Comparison of ENCODE assay signal across 22 mouse cellular contexts in the genomic region with DNA sequence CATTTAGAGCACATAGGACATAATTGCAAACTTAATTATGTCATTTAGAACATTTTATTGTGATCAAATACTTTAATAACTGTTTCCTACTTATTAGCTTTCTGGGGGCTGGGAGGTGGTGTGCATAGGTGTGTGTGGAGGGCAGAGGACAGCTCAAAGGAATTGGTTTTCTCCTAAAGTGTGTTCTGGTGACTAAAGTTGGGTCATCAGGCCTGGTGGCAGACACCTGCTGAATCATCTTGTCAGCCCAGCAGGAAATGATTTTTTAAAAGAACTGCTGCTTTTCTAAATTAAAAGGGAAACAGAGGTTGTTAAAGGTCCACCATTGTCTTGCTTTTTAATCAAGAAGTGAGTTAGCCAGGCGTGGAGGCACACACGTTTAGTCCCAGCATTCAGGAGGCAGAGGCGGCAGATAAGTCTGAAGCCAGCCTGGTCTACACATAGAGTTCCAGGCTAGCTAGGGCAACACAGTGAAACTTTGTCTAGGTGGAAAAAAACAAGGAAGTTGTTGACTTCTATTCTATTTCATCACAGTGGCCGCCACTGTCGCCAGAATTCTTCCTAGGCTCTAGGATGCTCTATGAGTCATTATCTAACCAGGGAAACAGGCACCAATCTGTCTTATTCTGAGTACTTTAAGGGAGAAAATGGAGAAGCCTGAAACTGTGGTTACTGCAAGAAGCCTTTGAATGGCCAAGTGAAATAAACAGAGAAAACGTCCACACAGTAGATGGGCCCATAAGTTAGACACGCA. TPM values are rescaled to one million over a fixed set of nuclear protein-coding genes. Genes with fewer than 3 reads are reported as not detected.
DNase-seq lines count a peak whose midpoint lies in the region; ATAC-seq and TF ChIP-seq lines count a peak whose summit lies in the region.
"Had no signal": no experiment of that assay in that cellular context is flagged by ENCODE, and none has a peak within 500 bp of the region (broad histone marks: within the 10 kb centered on the region; RNA-seq: fewer than 3 reads in every experiment).

No protein-coding gene starts in this region.

- CTCF ChIA-PET in Patski (lab: Charles Lee) = interaction anchor here (1.3 kb wide), 1 partner anchor 8 kb away, joined by 3 read pairs; no protein-coding TSS in a partner anchor

- 79% methylated on average over 7 of the region's 7 CpGs for WGBS in lung, postnatal 0 days
- 79% methylated on average over 7 of the region's 7 CpGs for WGBS in midbrain, embryonic 14.5 days

- no peak for TF ChIP-seq EP300 in lung, postnatal 0 days (IDR thresholded peaks at IDR 0.05)

- in situ Hi-C loops in Patski (cut with MboI; ENCODE audit: low pct_unique_long_range_greater_than_20kb) = no loop called here

- no peaks in the 10 kb centered on the region for H3K9me3 ChIP-seq in lung, postnatal 0 days (ENCODE audit: low read length)
- no peaks in the 10 kb centered on the region for H3K9me3 ChIP-seq in midbrain, embryonic 14.5 days (ENCODE audit: control insufficient read depth, low read length)
- H3K9me3 ChIP-seq: embryonic facial prominence, embryonic 10.5 days; hindbrain, embryonic 15.5 days; lung, embryonic 15.5 days; midbrain, embryonic 13.5 days; stomach, embryonic 15.5 days had no signal

- H3K36me3 ChIP-seq in lung, postnatal 0 days (ENCODE audit: insufficient read depth, low read length) = no peaks in the 10 kb centered on the region
- peaks cover 3% of the 10 kb centered on the region for H3K36me3 ChIP-seq in midbrain, embryonic 14.5 days (ENCODE audit: control insufficient read depth, insufficient read depth, low read length)
- H3K36me3 ChIP-seq: embryonic facial prominence, embryonic 10.5 days; lung, embryonic 15.5 days; stomach, embryonic 15.5 days had no signal

- no peak overlapping the region for H3K4me2 ChIP-seq in lung, postnatal 0 days (replicated peaks; ENCODE audit: low read depth, low read length)
- H3K4me2 ChIP-seq in midbrain, embryonic 14.5 days (ENCODE audit: low read length) = no peak overlapping the region
- H3K4me2 ChIP-seq: hindbrain, embryonic 15.5 days; lung, embryonic 15.5 days; midbrain, embryonic 13.5 days; stomach, embryonic 15.5 days had no signal

- no peak for ATAC-seq in lung, postnatal 0 days
- ATAC-seq in Patski = peak; percentile 44
- ATAC-seq in hematopoietic stem cell, adult 5-6 weeks (replicated peaks in 1 of 2; ENCODE audit: insufficient read depth in 1 of 2, low FRiP score in 2 of 2, low TSS enrichment in 1 of 2, low read depth in 1 of 2, poor library complexity in 2 of 2, severe bottlenecking in 2 of 2) = peak; percentile 22 to 71; a peak in 3 of 4 replicates
- no peak for ATAC-seq in midbrain, embryonic 14.5 days (ENCODE audit: low FRiP score, low TSS enrichment)
- ATAC-seq: forebrain, postnatal 0 days; midbrain, embryonic 13.5 days had no signal

- intact Hi-C loops in heart, postnatal 10 days (cut with DNase I) = no loop called here

- H3K27me3 ChIP-seq in lung, postnatal 0 days (replicated peaks; ENCODE audit: insufficient read depth, low read length) = no peaks in the 10 kb centered on the region
- no peaks in the 10 kb centered on the region for H3K27me3 ChIP-seq in Patski
- no peaks in the 10 kb centered on the region for H3K27me3 ChIP-seq in midbrain, embryonic 14.5 days (ENCODE audit: control insufficient read depth, insufficient read depth, low read length)
- H3K27me3 ChIP-seq: hindbrain, embryonic 15.5 days; lung, embryonic 15.5 days; midbrain, embryonic 13.5 days; stomach, embryonic 15.5 days had no signal

- H3K4me1 ChIP-seq in lung, postnatal 0 days (ENCODE audit: insufficient read depth, low read depth, low read length) = no peaks in the 10 kb centered on the region
- H3K4me1 ChIP-seq in midbrain, embryonic 14.5 days (ENCODE audit: control insufficient read depth, insufficient read depth, low read length) = no peaks in the 10 kb centered on the region
- H3K4me1 ChIP-seq: embryonic facial prominence, embryonic 10.5 days; hindbrain, embryonic 15.5 days; lung, embryonic 15.5 days; midbrain, embryonic 13.5 days; stomach, embryonic 15.5 days had no signal

- no peak overlapping the region for H3K9ac ChIP-seq in lung, postnatal 0 days (replicated peaks; ENCODE audit: low read depth)
- no peak overlapping the region for H3K9ac ChIP-seq in midbrain, embryonic 14.5 days (replicated peaks; ENCODE audit: low read length)
- H3K9ac ChIP-seq: forebrain, postnatal 0 days; hindbrain, embryonic 15.5 days; liver, embryonic 14.5 days; lung, embryonic 15.5 days; midbrain, embryonic 13.5 days; stomach, embryonic 15.5 days had no signal

- TF ChIP-seq CTCF in lung, postnatal 0 days (IDR thresholded peaks at IDR 0.05) = no peak
- TF ChIP-seq CTCF in Patski (IDR thresholded peaks at IDR 0.05) = no peak

- no peak overlapping the region for H3K27ac ChIP-seq in lung, postnatal 0 days (ENCODE audit: low read length)
- no peak overlapping the region for H3K27ac ChIP-seq in midbrain, embryonic 14.5 days (replicated peaks; ENCODE audit: low read depth, low read length)
- H3K27ac ChIP-seq: embryonic facial prominence, embryonic 10.5 days; hindbrain, embryonic 15.5 days; kidney, postnatal 0 days; liver, embryonic 14.5 days; lung, embryonic 15.5 days; macrophage; midbrain, embryonic 13.5 days; stomach, embryonic 15.5 days had no signal

- peak; percentile 11 for DNase-seq in lung, postnatal 0 days (ENCODE audit: low spot score)
- DNase-seq in lung, postnatal 10 days = no peak
- DNase-seq in Patski (ENCODE audit: low read depth, low spot score) = no peak
- no peak for DNase-seq in heart, postnatal 10 days
- no peak for DNase-seq in retina, embryonic 14.5 days (ENCODE audit: low spot score)
- DNase-seq in midbrain, embryonic 14.5 days = no peak
- DNase-seq: cerebellum, adult 8-10 months; cerebellum, postnatal 36 days; forebrain, postnatal 0 days; gastrocnemius, postnatal 36 days; heart, postnatal 36 days; thymus, postnatal 25 days had no signal

- POLR2A ChIA-PET in Patski (lab: Charles Lee) = no interaction called here

- no peak overlapping the region for H3K4me3 ChIP-seq in lung, postnatal 0 days (ENCODE audit: low read depth, low read length)
- no peak overlapping the region for H3K4me3 ChIP-seq in midbrain, embryonic 14.5 days (replicated peaks; ENCODE audit: low read depth, low read length)
- H3K4me3 ChIP-seq: embryonic facial prominence, embryonic 10.5 days; hindbrain, embryonic 15.5 days; lung, embryonic 15.5 days; midbrain, embryonic 13.5 days; myocyte; stomach, embryonic 15.5 days had no signal

RNA-seq across cellular contexts. Expression of a gene that starts 24.3 kb away (rescaled TPM):
- polyA plus RNA-seq in lung, postnatal 0 days (2015; fragmentation: Nextera tagmentation; extraction: Ambion mirVana) = 4.2 TPM in 2 replicates
- polyA plus RNA-seq in Patski (2021) = 20.9 TPM
- total RNA-seq in hematopoietic stem cell, adult 5-6 weeks (2017) = 22.0 and 29.0 TPM in 2 replicates
- 10 to 100 TPM; 16.6 to 18.2 TPM for total RNA-seq in heart, postnatal 10 days (2021)
- 10.3 and 12.0 TPM in 2 replicates for polyA plus RNA-seq in midbrain, embryonic 14.5 days (2014; fragmentation: Nextera tagmentation; extraction: Ambion mirVana)

Comparison
In these comparisons a context has a peak if more than half of its experiments do, and no peak if none do; other contexts are left out.
1. ATAC-seq: peak in Patski (single experiment) and hematopoietic stem cell, adult 5-6 weeks (2 of 2); none in lung, postnatal 0 days (single experiment) and midbrain, embryonic 14.5 days (single experiment).